Mouse (Mus musculus): ENCODE data around the gene Rps6kl1. TPM values are rescaled to one million over a fixed set of nuclear protein-coding genes. Genes with fewer than 3 reads are reported as not detected.

Rps6kl1 gene
- polyA plus RNA-seq, 1 experiment from 2014 or later: 2.2 TPM

- no peak overlapping the region for H3K27ac ChIP-seq (replicated peaks)
- H3K27me3 ChIP-seq (replicated peaks; ENCODE audit: low read depth, poor library complexity, severe bottlenecking): no peaks in the 10 kb centered on the region
- H3K4me3 ChIP-seq: no peak overlapping the region
- no peak for DNase-seq (ENCODE audit: low spot score)
- no peaks in the 10 kb centered on the region for H3K4me1 ChIP-seq
- H3K36me3 ChIP-seq (replicated peaks): peaks cover 96% of the 10 kb centered on the region
- H3K9me3 ChIP-seq: no peaks in the 10 kb centered on the region
- WGBS: 95% methylated on average over 9 of the region's 9 CpGs
Measured at GRCm38 (mm10) chr12:85129426-85129978, 21.6 kb downstream of the Rps6kl1 start.

- Histone ChIP-seq H3K36me3 (replicated peaks) (peaks cover 97% of the 10 kb centered on the region), H3K9me3 (no peaks in the 10 kb centered on the region), H3K27me3 (replicated peaks; ENCODE audit: low read depth, poor library complexity, severe bottlenecking) (no peaks in the 10 kb centered on the region), H3K4me1 (no peaks in the 10 kb centered on the region), H3K27ac (replicated peaks) (no peak overlapping the region), H3K4me3 (no peak overlapping the region)
- DNase-seq (ENCODE audit: low spot score): no peak
- WGBS: 91% methylated on average over 8 of the region's 8 CpGs
Measured at GRCm38 (mm10) chr12:85126986-85127603, 24.0 kb downstream of the Rps6kl1 start.

- Histone ChIP-seq H3K4me1 (no peaks in the 10 kb centered on the region), H3K27me3 (replicated peaks; ENCODE audit: low read depth, poor library complexity, severe bottlenecking) (no peaks in the 10 kb centered on the region), H3K36me3 (replicated peaks) (peaks cover 100% of the 10 kb centered on the region), H3K27ac (replicated peaks) (no peak overlapping the region), H3K4me3 (no peak overlapping the region), H3K9me3 (no peaks in the 10 kb centered on the region)
- 94% methylated on average over 5 of the region's 5 CpGs for WGBS
- DNase-seq (ENCODE audit: low spot score): no peak
Measured at GRCm38 (mm10) chr12:85124751-85125150, 26.3 kb downstream of the Rps6kl1 start.

GRCm38 (mm10) chr12:85123645-85124044 lies 27.4 kb downstream of the Rps6kl1 start:
- Histone ChIP-seq H3K36me3 (replicated peaks) (peaks cover 100% of the 10 kb centered on the region), H3K4me1 (no peaks in the 10 kb centered on the region), H3K9me3 (no peaks in the 10 kb centered on the region), H3K27ac (replicated peaks) (no peak overlapping the region), H3K27me3 (replicated peaks; ENCODE audit: low read depth, poor library complexity, severe bottlenecking) (no peaks in the 10 kb centered on the region), H3K4me3 (no peak overlapping the region)
- WGBS: 93% methylated on average over 11 of the region's 11 CpGs
- DNase-seq (ENCODE audit: low spot score): no peak

- H3K27me3 ChIP-seq (replicated peaks; ENCODE audit: low read depth, poor library complexity, severe bottlenecking): no peaks in the 10 kb centered on the region
- H3K4me1 ChIP-seq: no peaks in the 10 kb centered on the region
- H3K27ac ChIP-seq (replicated peaks): no peak overlapping the region
- WGBS: 96% methylated on average over 9 of the region's 9 CpGs
- no peaks in the 10 kb centered on the region for H3K9me3 ChIP-seq
- peaks cover 100% of the 10 kb centered on the region for H3K36me3 ChIP-seq (replicated peaks)
- no peak overlapping the region for H3K4me3 ChIP-seq
- no peak for DNase-seq (ENCODE audit: low spot score)
Measured at GRCm38 (mm10) chr12:85123108-85123530, 27.9 kb downstream of the Rps6kl1 start.

- no peaks in the 10 kb centered on the region for H3K9me3 ChIP-seq
- no peak for DNase-seq (ENCODE audit: low spot score)
- no peak overlapping the region for H3K27ac ChIP-seq (replicated peaks)
- no peaks in the 10 kb centered on the region for H3K4me1 ChIP-seq
- H3K4me3 ChIP-seq: no peak overlapping the region
- WGBS: 94% methylated on average over 9 of the region's 9 CpGs
- H3K36me3 ChIP-seq (replicated peaks): peaks cover 100% of the 10 kb centered on the region
- H3K27me3 ChIP-seq (replicated peaks; ENCODE audit: low read depth, poor library complexity, severe bottlenecking): no peaks in the 10 kb centered on the region
Measured at GRCm38 (mm10) chr12:85121806-85122459, 29.1 kb downstream of the Rps6kl1 start.

- Histone ChIP-seq H3K9me3 (no peaks in the 10 kb centered on the region), H3K4me3 (no peak overlapping the region), H3K4me1 (peaks cover 18% of the 10 kb centered on the region), H3K27me3 (replicated peaks; ENCODE audit: low read depth, poor library complexity, severe bottlenecking) (no peaks in the 10 kb centered on the region), H3K27ac (replicated peaks) (no peak overlapping the region), H3K36me3 (replicated peaks) (peaks cover 72% of the 10 kb centered on the region)
- DNase-seq (ENCODE audit: low spot score): no peak
- 79% methylated on average over 7 of the region's 7 CpGs for WGBS
Measured at GRCm38 (mm10) chr12:85115678-85116077, 35.4 kb downstream of the Rps6kl1 start.

GRCm38 (mm10) chr12:85113917-85114316 lies 37.1 kb downstream of the Rps6kl1 start:
- no peak for DNase-seq (ENCODE audit: low spot score)
- Histone ChIP-seq H3K27me3 (replicated peaks; ENCODE audit: low read depth, poor library complexity, severe bottlenecking) (0 out of 2 replicates have a peak, but pooled peaks cover 4% of the 10 kb centered on the region), H3K36me3 (replicated peaks) (peaks cover 54% of the 10 kb centered on the region), H3K27ac (replicated peaks) (no peak overlapping the region), H3K9me3 (no peaks in the 10 kb centered on the region), H3K4me1 (peaks cover 33% of the 10 kb centered on the region), H3K4me3 (no peak overlapping the region)
- 92% methylated on average over 3 of the region's 3 CpGs for WGBS

GRCm38 (mm10) chr12:85113337-85113736 lies 37.7 kb downstream of the Rps6kl1 start:
- H3K27me3 ChIP-seq (replicated peaks; ENCODE audit: low read depth, poor library complexity, severe bottlenecking): 0 out of 2 replicates have a peak, but pooled peaks cover 5% of the 10 kb centered on the region
- no peak for DNase-seq (ENCODE audit: low spot score)
- no peak overlapping the region for H3K4me3 ChIP-seq
- peaks cover 33% of the 10 kb centered on the region for H3K4me1 ChIP-seq
- WGBS: 93% methylated on average over 3 of the region's 3 CpGs
- H3K9me3 ChIP-seq: no peaks in the 10 kb centered on the region
- H3K27ac ChIP-seq (replicated peaks): no peak overlapping the region
- H3K36me3 ChIP-seq (replicated peaks): peaks cover 48% of the 10 kb centered on the region

GRCm38 (mm10) chr12:85112550-85113251 lies 38.4 kb downstream of the Rps6kl1 start:
- peak overlapping the region; percentile 95 for H3K4me3 ChIP-seq
- 88% methylated on average over 7 of the region's 7 CpGs for WGBS

GRCm38 (mm10) chr12:85110698-85111592 lies 40.1 kb downstream of the Rps6kl1 start, which contains the start of the genes Prox2 and Dlst:
Gene Prox2, minus strand, starts transcription at chr12:85110759.
Gene Dlst, plus strand, starts transcription at chr12:85110833.
- WGBS: under 1% methylated on average over 83 of the region's 83 CpGs
- H3K4me1 ChIP-seq: peaks cover 42% of the 10 kb centered on the region
- DNase-seq (ENCODE audit: low spot score): peak; percentile 92

More at GRCm38 (mm10) chr12:85112550-85113251, 38.4 kb downstream of the Rps6kl1 start:
- no peak for DNase-seq (ENCODE audit: low spot score)
- peaks cover 42% of the 10 kb centered on the region for H3K36me3 ChIP-seq (replicated peaks)
- H3K9me3 ChIP-seq: no peaks in the 10 kb centered on the region
- 0 out of 2 replicates have a peak, but pooled peaks cover 7% of the 10 kb centered on the region for H3K27me3 ChIP-seq (replicated peaks; ENCODE audit: low read depth, poor library complexity, severe bottlenecking)
- H3K4me1 ChIP-seq: peaks cover 33% of the 10 kb centered on the region
- H3K27ac ChIP-seq (replicated peaks): no peak overlapping the region

More at GRCm38 (mm10) chr12:85110698-85111592, 40.1 kb downstream of the Rps6kl1 start, which contains the start of the genes Prox2 and Dlst:
- 0 out of 2 replicates have a peak, but pooled peaks cover 8% of the 10 kb centered on the region for H3K27me3 ChIP-seq (replicated peaks; ENCODE audit: low read depth, poor library complexity, severe bottlenecking)
- H3K9me3 ChIP-seq: no peaks in the 10 kb centered on the region
- peak within 1 kb of the TSS; percentile 95 for H3K4me3 ChIP-seq
- peaks cover 25% of the 10 kb centered on the region for H3K36me3 ChIP-seq (replicated peaks)
- peak within 1 kb of the TSS; percentile 93 for H3K27ac ChIP-seq (replicated peaks)

All from embryonic facial prominence, embryonic 10.5 days (tissue).